Mouse (Mus musculus): ENCODE data around the gene Slc25a5. TPM values are rescaled to one million over a fixed set of nuclear protein-coding genes. Genes with fewer than 3 reads are reported as not detected.
A peak's percentile ranks its signal among the peaks of the same experiment; 100 is the strongest.

Gene Slc25a5
- polyA plus RNA-seq, 1 experiment from 2014 or later: 1,561 TPM

GRCm38 (mm10) chrX:36757796-36758472 is 37.5 kb upstream of the Slc25a5 start:
- H3K27ac ChIP-seq: no peak overlapping the region
- ATAC-seq (replicated peaks; ENCODE audit: low FRiP score, low read depth) (no peak), DNase-seq (ENCODE audit: low spot score) (no peak)
- H3K9me3 ChIP-seq (replicated peaks; ENCODE audit: low read length): no peaks in the 10 kb centered on the region
- H3K9ac ChIP-seq (ENCODE audit: low read depth, low read length): no peak overlapping the region
- 82% methylated on average over 7 of the region's 7 CpGs for WGBS
- no peaks in the 10 kb centered on the region for H3K4me1 ChIP-seq (replicated peaks; ENCODE audit: insufficient read depth, low read length)
- no peak for TF ChIP-seq CTCF (IDR thresholded peaks at IDR 0.05; ENCODE audit: low read depth)
- H3K36me3 ChIP-seq (ENCODE audit: insufficient read depth, low read length): no peaks in the 10 kb centered on the region
- no peak overlapping the region for H3K4me2 ChIP-seq (ENCODE audit: low read length)
- no peaks in the 10 kb centered on the region for H3K27me3 ChIP-seq (ENCODE audit: insufficient read depth, low read length)
- no peak overlapping the region for H3K4me3 ChIP-seq (replicated peaks; ENCODE audit: low read depth, low read length)

- DNase-seq (ENCODE audit: low spot score) (no peak), ATAC-seq (replicated peaks; ENCODE audit: low FRiP score, low read depth) (no peak)
- TF ChIP-seq CTCF (IDR thresholded peaks at IDR 0.05; ENCODE audit: low read depth): no peak
- Histone ChIP-seq H3K4me1 (replicated peaks; ENCODE audit: insufficient read depth, low read length) (no peaks in the 10 kb centered on the region), H3K4me2 (ENCODE audit: low read length) (no peak overlapping the region), H3K36me3 (ENCODE audit: insufficient read depth, low read length) (no peaks in the 10 kb centered on the region), H3K27me3 (ENCODE audit: insufficient read depth, low read length) (no peaks in the 10 kb centered on the region), H3K27ac (no peak overlapping the region), H3K9ac (ENCODE audit: low read depth, low read length) (no peak overlapping the region), H3K9me3 (replicated peaks; ENCODE audit: low read length) (no peaks in the 10 kb centered on the region), H3K4me3 (replicated peaks; ENCODE audit: low read depth, low read length) (no peak overlapping the region)
- 60% methylated on average over 6 of the region's 6 CpGs for WGBS
These were observed 36.9 kb upstream of the Slc25a5 start for GRCm38 (mm10) chrX:36758566-36758965.

GRCm38 (mm10) chrX:36760946-36761635 is 34.4 kb upstream of the Slc25a5 start:
- Histone ChIP-seq H3K4me1 (replicated peaks; ENCODE audit: insufficient read depth, low read length) (no peaks in the 10 kb centered on the region), H3K27me3 (ENCODE audit: insufficient read depth, low read length) (no peaks in the 10 kb centered on the region), H3K36me3 (ENCODE audit: insufficient read depth, low read length) (no peaks in the 10 kb centered on the region), H3K9me3 (replicated peaks; ENCODE audit: low read length) (no peaks in the 10 kb centered on the region), H3K4me2 (ENCODE audit: low read length) (no peak overlapping the region), H3K27ac (peak overlapping the region; percentile 16; the same call in 1 of the 2 replicates), H3K9ac (ENCODE audit: low read depth, low read length) (no peak overlapping the region), H3K4me3 (replicated peaks; ENCODE audit: low read depth, low read length) (no peak overlapping the region)
- WGBS: 63% methylated on average over 6 of the region's 6 CpGs
- DNase-seq (ENCODE audit: low spot score): peak; percentile 39
- no peak for ATAC-seq (replicated peaks; ENCODE audit: low FRiP score, low read depth)
- TF ChIP-seq CTCF (IDR thresholded peaks at IDR 0.05; ENCODE audit: low read depth): peak; percentile 77

- WGBS: 57% methylated on average over 5 of the region's 5 CpGs
- no peak for TF ChIP-seq CTCF (IDR thresholded peaks at IDR 0.05; ENCODE audit: low read depth)
- no peak overlapping the region for H3K4me2 ChIP-seq (ENCODE audit: low read length)
- no peaks in the 10 kb centered on the region for H3K9me3 ChIP-seq (replicated peaks; ENCODE audit: low read length)
- H3K4me1 ChIP-seq (replicated peaks; ENCODE audit: insufficient read depth, low read length): no peaks in the 10 kb centered on the region
- H3K27ac ChIP-seq: no peak overlapping the region
- DNase-seq (ENCODE audit: low spot score): peak; percentile 9
- no peak overlapping the region for H3K4me3 ChIP-seq (replicated peaks; ENCODE audit: low read depth, low read length)
- H3K27me3 ChIP-seq (ENCODE audit: insufficient read depth, low read length): no peaks in the 10 kb centered on the region
- H3K36me3 ChIP-seq (ENCODE audit: insufficient read depth, low read length): no peaks in the 10 kb centered on the region
- peak; percentile 89 for ATAC-seq (replicated peaks; ENCODE audit: low FRiP score, low read depth)
- no peak overlapping the region for H3K9ac ChIP-seq (ENCODE audit: low read depth, low read length)
These were observed 33.2 kb upstream of the Slc25a5 start for GRCm38 (mm10) chrX:36762289-36762688.

GRCm38 (mm10) chrX:36762894-36763293 is 32.6 kb upstream of the Slc25a5 start:
- no peak overlapping the region for H3K4me2 ChIP-seq (ENCODE audit: low read length)
- TF ChIP-seq CTCF (IDR thresholded peaks at IDR 0.05; ENCODE audit: low read depth): no peak
- no peak overlapping the region for H3K27ac ChIP-seq
- H3K4me3 ChIP-seq (replicated peaks; ENCODE audit: low read depth, low read length): no peak overlapping the region
- 67% methylated on average over 4 of the region's 4 CpGs for WGBS
- peak; percentile 5 for DNase-seq (ENCODE audit: low spot score)
- H3K27me3 ChIP-seq (ENCODE audit: insufficient read depth, low read length): no peaks in the 10 kb centered on the region
- H3K36me3 ChIP-seq (ENCODE audit: insufficient read depth, low read length): no peaks in the 10 kb centered on the region
- peak; percentile 63; the same call in 1 of the 2 replicates for ATAC-seq (replicated peaks; ENCODE audit: low FRiP score, low read depth)
- no peaks in the 10 kb centered on the region for H3K9me3 ChIP-seq (replicated peaks; ENCODE audit: low read length)
- H3K4me1 ChIP-seq (replicated peaks; ENCODE audit: insufficient read depth, low read length): no peaks in the 10 kb centered on the region
- H3K9ac ChIP-seq (ENCODE audit: low read depth, low read length): no peak overlapping the region

GRCm38 (mm10) chrX:36763298-36763933 is 32.0 kb upstream of the Slc25a5 start:
- ATAC-seq (replicated peaks; ENCODE audit: low FRiP score, low read depth) (no peak), DNase-seq (ENCODE audit: low spot score) (no peak)
- Histone ChIP-seq H3K27me3 (ENCODE audit: insufficient read depth, low read length) (no peaks in the 10 kb centered on the region), H3K36me3 (ENCODE audit: insufficient read depth, low read length) (no peaks in the 10 kb centered on the region), H3K9me3 (replicated peaks; ENCODE audit: low read length) (no peaks in the 10 kb centered on the region), H3K9ac (ENCODE audit: low read depth, low read length) (no peak overlapping the region), H3K27ac (no peak overlapping the region), H3K4me3 (replicated peaks; ENCODE audit: low read depth, low read length) (no peak overlapping the region), H3K4me1 (replicated peaks; ENCODE audit: insufficient read depth, low read length) (no peaks in the 10 kb centered on the region), H3K4me2 (ENCODE audit: low read length) (no peak overlapping the region)
- 55% methylated on average over 11 of the region's 11 CpGs for WGBS
- no peak for TF ChIP-seq CTCF (IDR thresholded peaks at IDR 0.05; ENCODE audit: low read depth)
